Mouse (Mus musculus) lung, embryonic 14.5 days (tissue): Measurements from ENCODE around the gene Hnrnph3. TPM values are rescaled to one million over a fixed set of nuclear protein-coding genes. Genes with fewer than 3 reads are reported as not detected.

Source experiments
- ATAC-seq: fragments of 200-750 bp; cut with Nextera tagmentation; 2 replicates; pipeline ENCODE4 v1.8.0; 2017; ENCODE audit warnings: mild to moderate bottlenecking, moderate TSS enrichment, moderate library complexity; ENCODE audit not compliant: insufficient read depth
- DNase-seq: peaks from one replicate; pipeline ENCODE4 v3.0.0-alpha.2; 2015
- H3K27ac ChIP-seq: fragments of 300-500 bp; sonication (generic); 2 replicates; pipeline ENCODE4 v1.5.1; 2014; ENCODE audit warnings: low read depth, mild to moderate bottlenecking, moderate library complexity
- H3K27me3 ChIP-seq: fragments of 300-500 bp; sonication (generic); 2 replicates; pipeline ENCODE4 v1.6.1; 2014; ENCODE audit warnings: low read length, control low read depth; ENCODE audit not compliant: insufficient read depth
- H3K36me3 ChIP-seq: fragments of 300-500 bp; sonication (generic); 2 replicates; pipeline ENCODE4 v1.6.1; 2014; ENCODE audit warnings: control low read depth; ENCODE audit not compliant: insufficient read depth
- H3K4me1 ChIP-seq: fragments of 300-500 bp; sonication (generic); 2 replicates; pipeline ENCODE4 v1.6.1; 2014; ENCODE audit warnings: antibody characterized with exemption, control low read depth; ENCODE audit not compliant: insufficient read depth
- H3K4me2 ChIP-seq: fragments of 300-500 bp; sonication (generic); 2 replicates; pipeline ENCODE4 v1.6.1; 2014; ENCODE audit warnings: mild to moderate bottlenecking
- H3K4me3 ChIP-seq: fragments of 300-500 bp; sonication (generic); 2 replicates; pipeline ENCODE4 v1.5.1; 2014; ENCODE audit warnings: low read depth, low read length
- H3K9ac ChIP-seq: fragments of 300-500 bp; sonication (generic); 2 replicates; pipeline ENCODE4 v1.6.1; 2014
- H3K9me3 ChIP-seq: fragments of 300-500 bp; sonication (generic); 2 replicates; pipeline ENCODE4 v1.6.1; 2016; ENCODE audit warnings: low read depth, low read length, control low read depth
- CTCF ChIP-seq: IDR thresholded peaks from 2 replicates; pipeline ENCODE4 v1.5.1; 2016; ENCODE audit warnings: antibody characterized with exemption, low read depth
- WGBS: fragments of 180-500 bp; shearing (Covaris S2); extraction: QIAGEN DNeasy Blood & Tissue Kit; methylation state at CpG from one replicate; pipeline ENCODE4 v1.1.7; 2014; 5-methylcytosine and 5-hydroxymethylcytosine counted together
- polyA plus RNA-seq: library from polyadenylated mRNA; unstranded; fragments of >200 nt; fragmentation: Nextera tagmentation; extraction: Ambion mirVana; gene quantifications from 2 replicates; pipeline ENCODE4 v1.2.1, GENCODE M21; 2014

Gene Hnrnph3
- 71.9 and 77.9 TPM in 2 replicates for polyA plus RNA-seq

DNA sequence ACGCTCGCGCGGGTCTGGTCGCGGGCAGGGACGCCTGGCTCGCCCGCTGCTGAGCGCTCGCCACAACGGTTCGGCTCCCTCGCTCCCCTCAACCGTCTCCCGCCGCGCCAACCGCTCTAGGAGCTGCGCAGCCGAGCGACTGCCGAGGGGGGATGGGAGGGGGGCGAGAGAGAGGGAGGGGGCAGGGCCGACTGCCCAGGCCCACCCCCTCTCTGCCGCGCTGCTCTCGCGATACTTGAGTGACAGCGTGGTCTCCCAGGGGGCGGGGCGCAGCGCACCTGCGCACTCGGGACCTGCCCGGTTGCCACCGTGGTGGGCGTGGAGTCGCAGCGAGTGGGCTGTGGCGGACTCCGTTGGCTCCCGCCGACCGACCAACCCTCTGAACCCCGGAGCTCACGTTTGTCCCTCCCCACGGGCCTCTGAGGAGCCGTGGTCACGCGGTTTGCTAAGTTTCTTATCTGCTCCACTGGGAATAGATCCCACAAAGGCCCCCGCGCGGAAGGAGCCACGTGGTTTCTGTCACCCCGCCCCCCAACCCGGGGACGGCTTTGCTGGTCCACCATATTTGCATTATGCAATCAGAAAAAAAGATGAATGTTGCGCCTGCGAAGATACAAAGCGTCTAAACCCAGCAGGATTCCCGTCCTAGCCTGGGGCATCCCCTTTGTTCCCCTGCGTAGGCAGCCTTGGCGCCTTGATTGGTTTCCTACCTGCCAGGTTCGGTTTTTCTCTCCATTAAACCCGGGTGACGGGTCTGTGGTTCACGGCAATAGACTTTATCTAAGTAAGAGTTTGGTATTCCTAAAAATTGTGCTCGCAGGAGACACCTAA, at the start of gene Hnrnph3, which contains the start of gene Pbld2:
Gene Hnrnph3, minus strand, starts transcription at position 469 of the 831 bp plus-strand sequence.
Gene Pbld2, plus strand, starts transcription at position 567 of the 831 bp plus-strand sequence.
- ATAC-seq (peak; percentile 94), DNase-seq (peak; percentile 99)
- no peak for TF ChIP-seq CTCF
- H3K27ac ChIP-seq, result peak within 1 kb of the TSS; percentile 100
- peak within 1 kb of the TSS; percentile 69 for H3K4me2 ChIP-seq
- WGBS, result under 1% methylated on average over 69 of the region's 69 CpGs
- no peaks in the 10 kb centered on the region for H3K9me3 ChIP-seq
- H3K9ac ChIP-seq, result peak within 1 kb of the TSS; percentile 99
- no peaks in the 10 kb centered on the region; the same call in 1 of the 2 replicates for H3K36me3 ChIP-seq
- H3K4me3 ChIP-seq, result peak within 1 kb of the TSS; percentile 95
- H3K27me3 ChIP-seq, result no peaks in the 10 kb centered on the region
- H3K4me1 ChIP-seq, result peaks cover 16% of the 10 kb centered on the region

DNA sequence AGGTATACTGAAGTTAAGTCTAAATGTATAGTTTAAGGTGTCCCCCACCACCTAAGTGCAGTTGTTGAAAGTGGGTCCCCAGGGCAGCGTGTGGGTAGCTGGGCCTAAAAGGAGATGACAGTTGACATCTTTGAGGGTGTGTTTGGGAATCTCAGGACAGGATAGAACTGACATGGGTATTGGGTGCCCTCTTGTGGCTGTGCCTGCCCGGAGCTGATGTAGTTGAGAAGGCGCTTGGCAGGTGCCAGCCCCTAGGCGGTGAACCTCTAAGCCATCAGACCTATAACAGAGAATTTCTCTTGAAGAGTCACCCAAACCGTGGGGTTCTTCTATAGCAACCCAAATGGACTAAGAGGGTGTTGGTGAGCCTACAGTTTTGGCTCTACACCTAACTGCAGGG, 42.0 kb upstream of the Hnrnph3 start:
- no peak overlapping the region for H3K27ac ChIP-seq
- DNase-seq (peak; percentile 86), ATAC-seq (peak; percentile 71)
- 12% methylated on average over 5 of the region's 5 CpGs for WGBS
- H3K4me1 ChIP-seq, result no peaks in the 10 kb centered on the region
- H3K9me3 ChIP-seq, result no peaks in the 10 kb centered on the region
- no peak overlapping the region for H3K9ac ChIP-seq
- no peak overlapping the region for H3K4me3 ChIP-seq
- peak; percentile 89 for TF ChIP-seq CTCF
- no peaks in the 10 kb centered on the region for H3K27me3 ChIP-seq
- no peak overlapping the region for H3K4me2 ChIP-seq
- H3K36me3 ChIP-seq, result no peaks in the 10 kb centered on the region

DNA sequence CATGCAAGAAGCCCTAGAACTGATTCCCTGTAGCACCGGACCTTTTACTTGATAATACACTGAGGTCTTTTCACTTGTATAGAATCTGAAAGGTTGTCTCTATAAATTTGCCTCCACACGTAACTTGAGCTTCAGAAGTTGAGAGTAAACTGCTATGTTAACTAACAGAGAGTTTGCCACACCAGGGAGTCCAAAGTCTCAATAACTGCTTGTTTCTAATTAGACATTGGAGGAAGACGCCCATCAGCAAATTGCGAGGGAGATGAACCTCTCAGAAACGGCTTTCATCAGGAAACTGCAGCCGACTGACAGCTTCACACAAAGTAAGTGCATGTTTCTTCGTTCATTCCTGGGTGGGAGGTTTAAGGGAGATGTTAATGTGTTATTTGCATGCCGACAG, 41.5 kb upstream of the Hnrnph3 start:
- Histone ChIP-seq H3K27ac (no peak overlapping the region), H3K9ac (no peak overlapping the region), H3K4me2 (no peak overlapping the region), H3K36me3 (no peaks in the 10 kb centered on the region), H3K9me3 (no peaks in the 10 kb centered on the region), H3K27me3 (no peaks in the 10 kb centered on the region), H3K4me3 (no peak overlapping the region), H3K4me1 (no peaks in the 10 kb centered on the region)
- no peak for DNase-seq
- 56% methylated on average over 8 of the region's 8 CpGs for WGBS
- TF ChIP-seq CTCF, result no peak
- no peak for ATAC-seq

DNA sequence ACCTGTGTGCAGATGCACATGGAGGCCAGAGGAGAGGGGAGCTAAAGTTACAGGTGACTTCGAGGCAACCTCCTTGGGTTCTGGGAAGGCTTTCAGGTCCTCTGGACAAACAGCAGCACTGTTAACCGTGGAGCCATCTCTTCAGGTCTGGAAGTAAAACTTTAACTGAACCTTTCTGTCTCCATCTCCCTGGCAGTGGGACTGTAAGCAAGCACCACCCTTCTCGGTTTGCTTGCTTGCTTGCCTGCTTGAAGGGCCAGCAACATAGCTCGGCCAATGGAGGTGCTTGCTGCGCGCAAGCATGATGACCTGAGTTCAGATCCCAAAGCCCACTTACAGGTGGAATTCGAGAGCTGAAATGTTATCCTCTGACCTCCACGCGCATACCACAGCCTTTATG, 40.5 kb upstream of the Hnrnph3 start:
- Histone ChIP-seq H3K27ac (no peak overlapping the region), H3K27me3 (no peaks in the 10 kb centered on the region), H3K4me3 (no peak overlapping the region), H3K4me1 (no peaks in the 10 kb centered on the region), H3K4me2 (no peak overlapping the region), H3K9me3 (no peaks in the 10 kb centered on the region), H3K36me3 (no peaks in the 10 kb centered on the region), H3K9ac (no peak overlapping the region)
- TF ChIP-seq CTCF, result no peak
- ATAC-seq (no peak), DNase-seq (no peak)
- WGBS, result 73% methylated on average over 9 of the region's 9 CpGs

DNA sequence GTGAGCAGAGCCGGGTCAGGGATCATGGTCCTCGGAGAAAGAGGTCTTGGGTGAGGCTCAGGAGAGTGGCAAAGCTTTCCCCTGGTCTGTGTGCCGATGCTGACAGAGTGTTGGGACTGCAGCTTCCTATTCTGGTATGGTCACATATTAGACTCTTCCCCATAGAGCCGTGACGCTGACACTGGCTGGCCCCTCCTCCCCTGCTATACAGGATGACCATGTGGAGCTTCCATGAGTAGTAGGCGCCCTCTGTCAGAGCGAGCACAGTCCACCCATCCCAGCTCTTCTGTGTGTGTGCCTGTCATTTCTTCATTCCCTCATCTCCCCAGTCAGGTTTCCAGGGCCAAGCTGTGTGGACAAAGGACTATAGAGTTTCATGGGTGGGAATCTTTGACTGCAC, 39.3 kb upstream of the Hnrnph3 start:
- Histone ChIP-seq H3K9me3 (no peaks in the 10 kb centered on the region), H3K4me2 (no peak overlapping the region), H3K4me3 (no peak overlapping the region), H3K27ac (no peak overlapping the region), H3K27me3 (no peaks in the 10 kb centered on the region), H3K4me1 (no peaks in the 10 kb centered on the region), H3K9ac (no peak overlapping the region), H3K36me3 (no peaks in the 10 kb centered on the region)
- 79% methylated on average over 7 of the region's 7 CpGs for WGBS
- ATAC-seq (no peak), DNase-seq (no peak)
- no peak for TF ChIP-seq CTCF

- no peak for TF ChIP-seq CTCF
- no peaks in the 10 kb centered on the region for H3K4me1 ChIP-seq
- 89% methylated on average over 5 of the region's 5 CpGs for WGBS
- no peaks in the 10 kb centered on the region for H3K36me3 ChIP-seq
- no peak overlapping the region for H3K9ac ChIP-seq
- no peak overlapping the region for H3K27ac ChIP-seq
- ATAC-seq, result no peak
- no peaks in the 10 kb centered on the region for H3K9me3 ChIP-seq
- no peak overlapping the region for H3K4me3 ChIP-seq
- H3K27me3 ChIP-seq, result no peaks in the 10 kb centered on the region
- no peak for DNase-seq
- no peak overlapping the region for H3K4me2 ChIP-seq
Measured at GRCm38 (mm10) chr10:63062696-63063095, 38.7 kb upstream of the Hnrnph3 start.

GRCm38 (mm10) chr10:63061266-63061665, 37.2 kb upstream of the Hnrnph3 start:
- Histone ChIP-seq H3K4me2 (no peak overlapping the region), H3K27ac (no peak overlapping the region), H3K9ac (no peak overlapping the region), H3K27me3 (no peaks in the 10 kb centered on the region), H3K4me1 (no peaks in the 10 kb centered on the region), H3K9me3 (no peaks in the 10 kb centered on the region), H3K36me3 (no peaks in the 10 kb centered on the region), H3K4me3 (no peak overlapping the region)
- no peak for TF ChIP-seq CTCF
- DNase-seq (no peak), ATAC-seq (no peak)
- WGBS, result 66% methylated on average over 12 of the region's 12 CpGs
